Mouse (Mus musculus): ENCODE measurements around the gene Spata13. TPM values are rescaled to one million over a fixed set of nuclear protein-coding genes. Genes with fewer than 3 reads are reported as not detected.
A peak's percentile ranks its signal among the peaks of the same experiment; 100 is the strongest.

Spata13 gene
- total and polyA plus RNA-seq, 2 experiments from 2014 or later = 13.9 to 50.9 TPM

GRCm38 (mm10) chr14:60747154-60747870 lies 113.5 kb downstream of the Spata13 start:
- Histone ChIP-seq H3K4me1 (ENCODE audit: control insufficient read depth, insufficient read depth) (peaks cover 33% of the 10 kb centered on the region), H3K9me3 (replicated peaks; ENCODE audit: control insufficient read depth, low read length) (no peaks in the 10 kb centered on the region), H3K4me3 (ENCODE audit: low read depth, low read length) (no peak overlapping the region), H3K27ac (ENCODE audit: low read depth) (no peak overlapping the region), H3K36me3 (replicated peaks; ENCODE audit: control insufficient read depth, insufficient read depth, low read length) (peaks cover 54% of the 10 kb centered on the region), H3K4me2 (ENCODE audit: low read depth, low read length) (no peak overlapping the region), H3K27me3 (ENCODE audit: control insufficient read depth, insufficient read depth, low read length) (no peaks in the 10 kb centered on the region), H3K9ac (replicated peaks; ENCODE audit: low read depth, low read length) (no peak overlapping the region)
- 79% methylated on average over 21 of the region's 21 CpGs for WGBS
- TF ChIP-seq EP300 (IDR thresholded peaks at IDR 0.05; ENCODE audit: low read depth) (no peak), CTCF (IDR thresholded peaks at IDR 0.05; ENCODE audit: low read depth) (no peak)
- ATAC-seq (ENCODE audit: insufficient read depth, low read depth) (no peak), DNase-seq (ENCODE audit: low spot score) (no peak)

GRCm38 (mm10) chr14:60749880-60750279 lies 116.1 kb downstream of the Spata13 start:
- peak; percentile 69 for ATAC-seq (ENCODE audit: insufficient read depth, low read depth)

GRCm38 (mm10) chr14:60751581-60751980 lies 117.8 kb downstream of the Spata13 start:
- H3K27ac ChIP-seq (ENCODE audit: low read depth) = no peak overlapping the region
- ATAC-seq (ENCODE audit: insufficient read depth, low read depth) (no peak), DNase-seq (ENCODE audit: low spot score) (no peak)
- H3K36me3 ChIP-seq (replicated peaks; ENCODE audit: control insufficient read depth, insufficient read depth, low read length) = peaks cover 79% of the 10 kb centered on the region
- TF ChIP-seq EP300 (IDR thresholded peaks at IDR 0.05; ENCODE audit: low read depth) (no peak), CTCF (IDR thresholded peaks at IDR 0.05; ENCODE audit: low read depth) (no peak)
- no peak overlapping the region for H3K4me3 ChIP-seq (ENCODE audit: low read depth, low read length)
- no peak overlapping the region for H3K4me2 ChIP-seq (ENCODE audit: low read depth, low read length)
- no peaks in the 10 kb centered on the region for H3K27me3 ChIP-seq (ENCODE audit: control insufficient read depth, insufficient read depth, low read length)
- peaks cover 5% of the 10 kb centered on the region; the same call in 1 of the 2 replicates for H3K4me1 ChIP-seq (ENCODE audit: control insufficient read depth, insufficient read depth)
- no peak overlapping the region for H3K9ac ChIP-seq (replicated peaks; ENCODE audit: low read depth, low read length)
- 89% methylated on average over 16 of the region's 16 CpGs for WGBS
- H3K9me3 ChIP-seq (replicated peaks; ENCODE audit: control insufficient read depth, low read length) = no peaks in the 10 kb centered on the region

More at GRCm38 (mm10) chr14:60749880-60750279, 116.1 kb downstream of the Spata13 start:
- peak overlapping the region; percentile 6; the same call in 1 of the 2 replicates for H3K4me2 ChIP-seq (ENCODE audit: low read depth, low read length)
- peaks cover 75% of the 10 kb centered on the region for H3K36me3 ChIP-seq (replicated peaks; ENCODE audit: control insufficient read depth, insufficient read depth, low read length)
- no peaks in the 10 kb centered on the region for H3K9me3 ChIP-seq (replicated peaks; ENCODE audit: control insufficient read depth, low read length)
- peak; percentile 77 for DNase-seq (ENCODE audit: low spot score)
- 19% methylated on average over 12 of the region's 12 CpGs for WGBS
- TF ChIP-seq EP300 (IDR thresholded peaks at IDR 0.05; ENCODE audit: low read depth) (peak; percentile 47; the same call in 1 of the 2 replicates), CTCF (IDR thresholded peaks at IDR 0.05; ENCODE audit: low read depth) (no peak)
- H3K4me3 ChIP-seq (ENCODE audit: low read depth, low read length) = no peak overlapping the region
- H3K4me1 ChIP-seq (ENCODE audit: control insufficient read depth, insufficient read depth) = peaks cover 8% of the 10 kb centered on the region
- peak overlapping the region; percentile 80 for H3K27ac ChIP-seq (ENCODE audit: low read depth)
- H3K27me3 ChIP-seq (ENCODE audit: control insufficient read depth, insufficient read depth, low read length) = no peaks in the 10 kb centered on the region
- 0 out of 2 replicates have a peak overlapping the region, but pooled peaks have one; percentile 10 for H3K9ac ChIP-seq (replicated peaks; ENCODE audit: low read depth, low read length)

DNA sequence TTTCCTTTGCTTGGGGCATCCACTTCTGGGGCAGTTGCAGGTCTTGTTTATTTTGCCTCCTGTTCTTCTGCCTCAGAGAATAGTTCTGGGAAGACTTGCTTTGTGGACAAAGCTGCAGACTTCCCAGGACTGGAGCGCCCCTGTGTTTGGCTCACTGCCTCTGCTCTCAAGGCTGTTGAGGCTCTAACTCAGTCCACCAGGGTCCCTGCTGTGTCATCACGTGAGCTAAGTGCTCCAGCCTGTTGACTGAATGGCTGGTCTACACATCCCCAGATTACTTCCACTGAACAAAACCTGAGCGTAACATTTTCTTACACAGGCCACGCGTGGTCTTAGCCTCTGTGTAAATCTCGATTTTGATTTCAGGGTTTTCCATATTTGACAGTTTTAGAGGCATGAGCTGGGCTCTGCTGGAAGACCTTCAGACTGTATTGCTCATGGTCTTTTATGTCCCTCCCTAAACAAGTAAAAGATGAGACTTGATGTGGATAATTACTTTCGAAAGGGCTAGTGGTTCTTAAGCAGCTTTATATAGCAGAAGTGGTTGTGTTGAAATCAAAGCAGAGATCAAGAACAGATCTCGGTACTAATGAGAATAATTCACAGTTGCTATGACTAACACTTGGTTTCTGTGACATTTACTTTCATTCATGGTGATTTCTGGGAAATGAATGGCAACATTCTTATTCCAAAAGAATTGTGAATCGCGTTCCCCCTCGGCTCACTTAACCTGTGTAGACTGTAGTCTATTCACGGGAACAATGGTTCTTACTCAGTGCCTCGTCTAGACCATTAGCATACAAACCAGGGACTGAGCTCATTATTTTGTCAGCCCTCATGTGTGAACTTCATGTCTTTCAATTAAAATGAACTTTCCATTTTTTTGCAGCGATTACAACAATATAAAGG lies 119.3 kb downstream of the Spata13 start:
- Histone ChIP-seq H3K4me3 (ENCODE audit: low read depth, low read length) (no peak overlapping the region), H3K9ac (replicated peaks; ENCODE audit: low read depth, low read length) (no peak overlapping the region; the same call in 1 of the 2 replicates), H3K27me3 (ENCODE audit: control insufficient read depth, insufficient read depth, low read length) (no peaks in the 10 kb centered on the region), H3K9me3 (replicated peaks; ENCODE audit: control insufficient read depth, low read length) (no peaks in the 10 kb centered on the region), H3K4me1 (ENCODE audit: control insufficient read depth, insufficient read depth) (peaks cover 5% of the 10 kb centered on the region; the same call in 1 of the 2 replicates), H3K36me3 (replicated peaks; ENCODE audit: control insufficient read depth, insufficient read depth, low read length) (peaks cover 79% of the 10 kb centered on the region), H3K27ac (ENCODE audit: low read depth) (peak overlapping the region; percentile 60; the same call in 1 of the 2 replicates), H3K4me2 (ENCODE audit: low read depth, low read length) (no peak overlapping the region)
- peak; percentile 19 for DNase-seq (ENCODE audit: low spot score)
- no peak for TF ChIP-seq CTCF (IDR thresholded peaks at IDR 0.05; ENCODE audit: low read depth)
- TF ChIP-seq EP300 (IDR thresholded peaks at IDR 0.05; ENCODE audit: low read depth) = no peak
- ATAC-seq (ENCODE audit: insufficient read depth, low read depth) = no peak; the same call in 1 of the 2 replicates
- WGBS = 78% methylated on average over 14 of the region's 14 CpGs

GRCm38 (mm10) chr14:60753801-60754126 lies 120.0 kb downstream of the Spata13 start:
- H3K27me3 ChIP-seq (ENCODE audit: control insufficient read depth, insufficient read depth, low read length) = no peaks in the 10 kb centered on the region
- 94% methylated on average over 10 of the region's 10 CpGs for WGBS

More at GRCm38 (mm10) chr14:60753801-60754126, 120.0 kb downstream of the Spata13 start:
- ATAC-seq (ENCODE audit: insufficient read depth, low read depth) (no peak), DNase-seq (ENCODE audit: low spot score) (no peak)
- H3K4me2 ChIP-seq (ENCODE audit: low read depth, low read length) = no peak overlapping the region
- no peak for TF ChIP-seq EP300 (IDR thresholded peaks at IDR 0.05; ENCODE audit: low read depth)
- no peak for TF ChIP-seq CTCF (IDR thresholded peaks at IDR 0.05; ENCODE audit: low read depth)
- no peak overlapping the region for H3K9ac ChIP-seq (replicated peaks; ENCODE audit: low read depth, low read length)
- H3K36me3 ChIP-seq (replicated peaks; ENCODE audit: control insufficient read depth, insufficient read depth, low read length) = peaks cover 80% of the 10 kb centered on the region
- no peak overlapping the region for H3K27ac ChIP-seq (ENCODE audit: low read depth)
- H3K4me1 ChIP-seq (ENCODE audit: control insufficient read depth, insufficient read depth) = peaks cover 5% of the 10 kb centered on the region; the same call in 1 of the 2 replicates
- no peak overlapping the region for H3K4me3 ChIP-seq (ENCODE audit: low read depth, low read length)
- H3K9me3 ChIP-seq (replicated peaks; ENCODE audit: control insufficient read depth, low read length) = no peaks in the 10 kb centered on the region

All from heart, postnatal 0 days (tissue).